Mouse (Mus musculus) bone marrow, adult 2 months (tissue): Measurements from ENCODE around the gene Rpap3.

Experiments used
- CTCF ChIP-seq: fragments of 200-500 bp; IDR thresholded peaks from 2 replicates; pipeline ENCODE4 v1.5.1; 2011; ENCODE audit warnings: low read length, control low read depth; ENCODE audit not compliant: control insufficient read depth, insufficient read depth
- POLR2A ChIP-seq: fragments of 200-500 bp; IDR thresholded peaks from 2 replicates; pipeline ENCODE4 v1.6.1; 2011; ENCODE audit warnings: low read depth, mild to moderate bottlenecking, control low read depth, low read length, borderline replicate concordance; ENCODE audit not compliant: control insufficient read depth

DNA sequence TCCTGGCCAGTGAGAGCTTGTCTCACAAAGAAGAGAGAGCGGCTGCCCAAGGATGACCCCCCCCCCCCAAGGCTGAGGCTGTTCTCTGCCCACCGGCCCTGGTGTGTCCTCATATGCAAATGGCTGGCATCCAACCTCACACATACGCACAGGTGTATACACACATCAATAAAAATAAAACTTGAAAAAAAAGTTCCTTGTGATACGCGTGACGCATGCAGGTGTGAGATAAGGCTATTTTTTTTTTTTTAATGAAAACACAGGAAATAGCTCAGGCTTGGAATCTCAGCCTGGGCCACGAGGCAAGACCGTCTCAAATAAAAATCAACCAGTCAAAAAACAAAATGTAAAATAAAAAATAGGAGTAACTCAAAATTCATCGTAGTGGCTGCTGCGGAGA, 40.7 kb upstream of the Rpap3 start:
- TF ChIP-seq POLR2A, result no peak
- no peak for TF ChIP-seq CTCF
